Mouse (Mus musculus) olfactory bulb, adult 2 months (tissue): ENCODE data around the gene Creb3l1. TPM values are rescaled to one million over a fixed set of nuclear protein-coding genes. Genes with fewer than 3 reads are reported as not detected.

ENCODE experiments used
- H3K27ac ChIP-seq: fragments of 200-500 bp; 2 replicates; pipeline ENCODE4 v1.5.1; 2012; ENCODE audit warnings: low read depth, low read length; ENCODE audit not compliant: insufficient read depth
- H3K4me1 ChIP-seq: fragments of 200-500 bp; 2 replicates; pipeline ENCODE4 v1.6.1; 2012; ENCODE audit warnings: low read length; ENCODE audit not compliant: control insufficient read depth, insufficient read depth
- H3K4me3 ChIP-seq: fragments of 200-500 bp; 2 replicates; pipeline ENCODE4 v1.5.1; 2012; ENCODE audit warnings: mild to moderate bottlenecking, low read depth, low read length, moderate library complexity; ENCODE audit not compliant: insufficient read depth
- CTCF ChIP-seq: fragments of 200-500 bp; IDR thresholded peaks from 2 replicates; pipeline ENCODE4 v1.5.1; 2012; ENCODE audit warnings: low read depth, mild to moderate bottlenecking, low read length, moderate library complexity; ENCODE audit not compliant: insufficient read depth
- POLR2A ChIP-seq: fragments of 200-500 bp; IDR thresholded peaks from 2 replicates; pipeline ENCODE4 v1.6.1; 2012; ENCODE audit warnings: mild to moderate bottlenecking, low read depth, low read length, moderate library complexity; ENCODE audit not compliant: insufficient read depth
- whole genome bisulfite sequencing: fragments of 180-500 bp; shearing (Covaris S2); methylation state at CpG from one replicate; pipeline ENCODE4 v1.1.7; 2018; 5-methylcytosine and 5-hydroxymethylcytosine counted together
- polyA plus RNA-seq: library from polyadenylated mRNA; stranded (reverse); fragments of >200 nt; gene quantifications from 2 replicates; pipeline ENCODE4 v1.2.4, GENCODE M21; 2012; ENCODE audit warnings: low replicate concordance; ENCODE audit not compliant: missing spikeins, insufficient read depth, insufficient read length

Creb3l1 gene
- polyA plus RNA-seq, 1 experiment, result not detected

DNA sequence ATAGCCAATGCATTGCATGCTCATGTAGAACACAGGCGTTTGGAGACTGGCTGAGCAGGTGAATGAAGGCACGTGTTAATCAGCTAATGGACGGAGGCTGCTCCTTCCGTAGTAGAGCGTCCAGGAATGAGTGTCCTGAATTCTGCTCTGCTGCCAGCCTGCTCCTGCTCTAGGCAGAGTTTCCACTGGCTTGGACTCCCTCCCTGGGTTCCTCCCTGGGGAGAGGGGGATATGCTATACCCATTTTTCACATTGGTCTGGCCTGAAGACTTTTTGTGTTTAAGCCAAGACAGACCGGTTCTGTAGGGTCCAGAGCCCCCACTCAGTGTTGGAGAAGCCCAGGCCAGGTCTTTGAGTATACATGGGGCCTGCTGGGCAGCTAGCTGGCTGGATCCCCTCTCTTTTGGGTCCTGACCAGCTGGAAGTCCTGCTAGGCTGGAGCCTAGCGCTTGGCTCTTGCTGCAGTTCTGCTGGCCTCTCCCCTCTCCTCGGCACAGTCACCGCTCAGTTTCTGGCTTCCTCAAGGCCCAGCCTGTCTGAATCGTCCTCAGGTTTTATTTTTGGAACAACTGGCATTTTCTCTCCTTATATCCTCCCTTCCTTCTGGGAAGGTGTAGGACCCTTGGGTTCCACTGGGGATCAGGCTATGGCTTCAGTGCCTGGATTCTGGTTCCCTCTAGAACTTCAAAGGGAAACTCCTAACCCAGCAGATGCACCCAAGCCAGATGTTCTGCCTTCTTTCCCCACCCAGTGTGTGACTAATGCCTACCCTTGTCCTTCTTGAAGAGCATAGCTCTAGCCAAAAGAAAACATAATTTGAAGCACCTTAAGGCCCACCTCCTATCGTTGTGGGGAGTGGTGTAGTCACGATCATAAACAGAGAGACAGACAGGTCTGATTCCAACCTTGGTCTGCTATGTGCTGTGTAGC lies 12.6 kb downstream of the Creb3l1 start:
- WGBS, result 64% methylated on average over 12 of the region's 12 CpGs
- Histone ChIP-seq H3K27ac (no peak overlapping the region), H3K4me1 (peaks cover 31% of the 10 kb centered on the region), H3K4me3 (no peak overlapping the region)
- TF ChIP-seq POLR2A (no peak), CTCF (no peak)

DNA sequence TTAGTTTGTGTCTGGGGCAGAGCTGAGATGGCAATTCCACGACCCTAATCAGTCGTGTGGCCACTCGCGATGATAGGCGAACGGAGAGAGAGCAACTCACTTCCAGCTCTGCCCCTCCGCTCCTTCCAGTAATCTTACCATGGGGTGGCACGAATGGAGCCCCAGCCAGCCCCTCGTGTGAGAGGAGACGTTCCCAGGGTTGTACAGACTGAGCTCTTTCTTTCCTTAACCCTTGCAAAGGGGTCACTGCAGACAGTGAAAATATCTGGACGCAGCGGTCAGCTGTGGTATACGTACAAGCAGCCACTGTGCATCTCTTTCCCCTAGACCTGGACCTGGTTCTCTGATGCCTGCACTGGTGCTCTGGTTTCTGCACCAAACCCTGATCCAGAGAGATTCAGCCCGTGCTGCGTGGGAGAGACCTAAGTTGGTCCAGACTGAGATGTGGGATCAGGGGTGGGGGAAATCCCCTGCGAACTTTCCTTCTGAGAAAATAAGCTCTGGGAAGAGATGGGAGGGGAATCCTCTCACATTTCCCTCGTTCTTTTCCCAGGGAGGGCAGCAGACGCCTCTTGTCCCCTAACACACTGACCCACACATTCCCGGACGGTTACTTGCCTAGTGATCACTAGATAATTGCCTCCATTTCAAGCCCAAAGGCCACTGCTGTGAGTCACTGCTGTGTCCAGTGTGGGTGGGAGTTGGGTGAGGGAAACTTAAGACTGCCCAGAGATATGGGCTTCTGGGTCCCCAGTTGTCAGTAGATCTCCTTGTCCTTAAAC lies 15.5 kb downstream of the Creb3l1 start:
- Histone ChIP-seq H3K27ac (peak overlapping the region; percentile 88), H3K4me1 (peaks cover 38% of the 10 kb centered on the region), H3K4me3 (peak overlapping the region; percentile 61)
- WGBS, result 1% methylated on average over 20 of the region's 20 CpGs
- no peak for TF ChIP-seq CTCF
- no peak for TF ChIP-seq POLR2A

- under 1% methylated on average over 34 of the region's 34 CpGs for WGBS
- Histone ChIP-seq H3K4me3 (peak overlapping the region; percentile 61), H3K4me1 (peaks cover 34% of the 10 kb centered on the region), H3K27ac (peak overlapping the region; percentile 88)
- TF ChIP-seq CTCF, result no peak
- TF ChIP-seq POLR2A, result peak; percentile 92
Observed at GRCm38 (mm10) chr2:92007933-92008622, 16.2 kb downstream of the Creb3l1 start.

- 2% methylated on average over 28 of the region's 28 CpGs for WGBS
- Histone ChIP-seq H3K4me1 (peaks cover 29% of the 10 kb centered on the region), H3K27ac (peak overlapping the region; percentile 63), H3K4me3 (peak overlapping the region; percentile 33)
- TF ChIP-seq POLR2A, result no peak
- TF ChIP-seq CTCF, result peak; percentile 57; the same call in 1 of the 2 replicates
Observed at GRCm38 (mm10) chr2:92006983-92007921, 17.1 kb downstream of the Creb3l1 start.

DNA sequence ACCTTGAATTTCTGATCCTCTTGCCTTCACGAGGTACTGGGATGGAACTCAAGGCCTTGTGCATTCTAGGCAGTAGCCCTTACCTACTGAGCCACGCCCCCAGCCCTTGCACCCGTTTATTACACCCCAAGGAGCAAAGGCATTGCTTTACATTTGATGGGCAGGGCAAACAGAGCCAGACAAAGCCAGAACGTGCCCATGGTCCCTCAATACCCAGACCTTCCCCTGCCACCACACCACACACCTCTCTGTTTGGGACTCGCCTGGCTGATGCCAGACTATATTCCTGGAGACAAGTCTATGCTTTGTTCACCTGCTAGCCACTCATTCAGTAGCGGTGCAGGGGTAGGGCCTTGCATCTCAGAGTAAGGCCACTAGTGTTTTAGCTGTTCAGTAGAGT lies 17.8 kb downstream of the Creb3l1 start:
- 62% methylated on average over 6 of the region's 6 CpGs for WGBS
- peak overlapping the region; percentile 12; the same call in 1 of the 2 replicates for H3K27ac ChIP-seq
- H3K4me3 ChIP-seq, result no peak overlapping the region
- no peak for TF ChIP-seq CTCF
- no peak for TF ChIP-seq POLR2A
- H3K4me1 ChIP-seq, result peaks cover 26% of the 10 kb centered on the region

- Histone ChIP-seq H3K4me3 (no peak overlapping the region), H3K4me1 (peaks cover 22% of the 10 kb centered on the region), H3K27ac (no peak overlapping the region)
- TF ChIP-seq CTCF (no peak), POLR2A (no peak)
- 60% methylated on average over 7 of the region's 7 CpGs for WGBS
Observed at GRCm38 (mm10) chr2:92004617-92005016, 19.7 kb downstream of the Creb3l1 start.

- Histone ChIP-seq H3K27ac (no peak overlapping the region), H3K4me1 (peaks cover 12% of the 10 kb centered on the region), H3K4me3 (no peak overlapping the region)
- 86% methylated on average over 16 of the region's 16 CpGs for WGBS
- TF ChIP-seq CTCF, result no peak
- TF ChIP-seq POLR2A, result no peak
Observed at GRCm38 (mm10) chr2:91997905-91998608, 26.2 kb downstream of the Creb3l1 start.
